Mouse (Mus musculus) forebrain, embryonic 16.5 days (tissue): ENCODE data around the gene Bik. TPM values are rescaled to one million over a fixed set of nuclear protein-coding genes. Genes with fewer than 3 reads are reported as not detected.

ENCODE experiments used
- microRNA-seq: library from miRNA; unstranded; fragments of <30 nt; microRNA quantifications from one replicate; pipeline ENCODE4, GENCODE M21; 2017
- polyA plus RNA-seq: library from polyadenylated mRNA; unstranded; fragments of >200 nt; fragmentation: Nextera tagmentation; extraction: Ambion mirVana; gene quantifications from 2 replicates; pipeline ENCODE4 v1.2.1, GENCODE M21; 2015

The Bik gene
- polyA plus RNA-seq, 1 experiment from 2014 or later: 1.1 TPM

Small RNA genes within 50 kb of the gene (microRNA-seq; reads per million reads assigned to microRNA genes)
- gene Gm24575: not detected

Other genes with a start within 250 kb of the Bik start
- 44.5 and 46.3 TPM in 2 replicates for gene Arfgap3, start 176.6 kb upstream of the Bik start, polyA plus RNA-seq
- gene Pacsin2, start 62.3 kb upstream of the Bik start, polyA plus RNA-seq: 19.8 and 20.0 TPM in 2 replicates
- 107 and 114 TPM in 2 replicates for gene Ttll1, start 16.0 kb upstream of the Bik start, polyA plus RNA-seq
- 10.1 and 10.6 TPM in 2 replicates for gene Tspo, start 36.7 kb downstream of the Bik start, polyA plus RNA-seq
- 34.3 and 34.7 TPM in 2 replicates for gene Mcat, start 36.9 kb downstream of the Bik start, polyA plus RNA-seq
- gene Ttll12, start 68.3 kb downstream of the Bik start, polyA plus RNA-seq: 47.6 and 49.6 TPM in 2 replicates
- gene Scube1, start 198.2 kb downstream of the Bik start, polyA plus RNA-seq: 21.9 and 23.6 TPM in 2 replicates